Mouse (Mus musculus) retina, postnatal 7 days (tissue): ENCODE data around the gene Snapc4.

ENCODE experiments used
- DNase-seq: peaks from one replicate; pipeline ENCODE4 v3.0.0-alpha.2; 2012; ENCODE audit warnings: low read depth, low spot score

Gene Snapc4

DNA sequence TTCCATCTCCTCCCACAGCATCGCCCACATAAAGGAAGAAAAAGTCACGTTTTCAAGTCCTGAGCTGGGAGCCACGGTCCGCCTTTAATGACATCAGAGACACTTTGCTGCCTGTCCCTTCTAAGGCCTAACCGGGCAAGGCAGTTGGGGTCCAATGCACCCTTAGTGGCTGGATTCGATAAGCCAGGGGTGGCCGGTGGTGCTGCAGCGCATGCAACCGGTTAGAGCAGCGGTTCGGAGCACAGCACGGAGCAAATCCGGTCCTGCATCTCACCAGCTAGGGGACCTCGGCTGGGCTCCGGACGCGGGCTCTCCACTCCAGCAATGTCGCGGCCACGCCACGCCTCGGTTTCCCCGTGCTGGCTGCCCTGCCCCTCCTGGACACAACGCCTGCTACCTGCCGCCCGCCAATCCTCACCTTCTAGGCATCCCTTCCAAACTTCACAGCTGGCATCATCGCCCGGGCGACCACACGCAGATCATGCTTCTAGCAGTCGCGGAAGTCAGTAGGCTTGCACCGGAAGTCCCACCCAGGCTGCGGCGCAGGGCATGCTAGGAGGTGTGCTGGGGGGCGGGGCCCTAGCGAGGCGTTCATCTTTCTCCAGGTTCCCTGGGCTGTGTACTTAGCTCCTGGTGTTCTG, at the start of gene Snapc4:
TSS of gene Snapc4 (minus strand) at position 523 of the 641 bp plus-strand sequence.
- DNase-seq = peak; percentile 75

DNA sequence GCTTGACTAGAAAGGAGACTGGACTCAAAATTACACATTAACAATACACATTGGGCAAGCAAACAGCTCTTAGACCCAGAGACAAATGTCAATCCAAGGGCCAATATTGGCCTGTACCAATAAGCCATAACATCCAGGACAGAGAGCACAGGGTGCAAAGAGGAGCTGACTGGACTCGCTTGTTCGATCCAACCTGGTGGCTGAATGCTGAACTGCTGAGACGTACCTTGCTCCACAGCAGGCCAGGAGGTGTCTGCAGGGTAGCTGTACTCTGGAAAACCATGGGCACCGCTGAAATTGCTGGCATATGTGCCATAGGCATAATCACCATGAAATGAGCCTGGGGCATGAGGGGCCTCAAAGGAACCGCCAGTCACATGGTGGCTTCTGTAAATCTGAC, 49.4 kb upstream of the Snapc4 start:
- no peak for DNase-seq

DNA sequence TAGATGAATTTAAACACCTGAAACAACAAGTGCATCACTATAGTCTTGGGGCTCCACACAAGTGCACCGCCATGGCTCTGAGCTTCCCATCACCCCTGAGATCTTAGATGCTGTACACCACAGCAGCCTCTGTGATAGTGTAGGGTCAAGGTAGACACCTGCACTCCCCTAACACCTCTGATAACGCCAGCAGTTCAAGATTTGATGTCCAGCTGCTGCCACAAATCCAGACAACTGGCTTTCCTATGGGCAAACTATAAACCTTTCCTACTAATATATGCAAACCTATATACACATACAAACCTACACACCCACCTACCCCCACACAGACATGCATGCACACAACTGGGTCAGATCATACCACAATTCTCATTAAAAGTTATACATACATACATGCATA, 44.1 kb upstream of the Snapc4 start:
- DNase-seq = no peak

DNA sequence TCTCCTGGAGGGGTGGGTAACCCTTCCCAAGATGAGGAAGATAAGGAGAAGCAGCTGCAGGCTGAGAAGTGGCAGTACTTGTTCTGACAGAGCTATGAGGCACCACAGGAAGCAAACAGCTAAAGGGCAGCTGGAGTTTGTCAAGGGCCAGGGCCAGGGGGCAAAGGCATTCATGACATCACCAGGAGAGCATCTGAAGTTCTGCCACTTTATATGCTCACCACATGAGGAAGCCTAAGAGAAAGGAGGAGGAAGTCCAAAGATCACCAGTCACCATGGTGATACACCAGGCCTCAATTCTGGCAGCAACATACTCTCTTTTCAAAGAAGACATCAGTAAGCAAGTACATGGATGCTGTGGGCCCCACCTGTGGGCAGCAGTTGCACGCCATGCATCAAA, 42.6 kb upstream of the Snapc4 start:
- DNase-seq = no peak

DNA sequence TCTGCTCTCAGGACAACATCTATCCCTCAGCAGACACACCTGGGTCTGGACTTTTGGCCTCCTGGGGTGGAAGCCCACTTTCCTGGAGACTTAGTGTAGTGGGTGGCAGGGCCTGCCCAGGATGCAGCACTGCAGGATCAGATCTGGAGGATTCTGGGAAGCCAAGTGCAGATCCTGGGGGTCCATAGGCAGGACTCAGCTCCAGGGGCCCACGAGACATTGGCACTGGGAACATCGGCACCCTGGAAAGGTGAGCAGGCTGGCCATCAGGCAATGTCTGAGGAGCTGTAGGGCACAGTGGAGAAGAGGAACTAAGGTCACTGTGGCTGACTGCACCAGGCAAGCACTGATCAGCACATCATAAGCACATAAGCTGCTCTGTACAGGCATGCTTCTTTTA, 41.5 kb upstream of the Snapc4 start:
- DNase-seq = no peak

DNA sequence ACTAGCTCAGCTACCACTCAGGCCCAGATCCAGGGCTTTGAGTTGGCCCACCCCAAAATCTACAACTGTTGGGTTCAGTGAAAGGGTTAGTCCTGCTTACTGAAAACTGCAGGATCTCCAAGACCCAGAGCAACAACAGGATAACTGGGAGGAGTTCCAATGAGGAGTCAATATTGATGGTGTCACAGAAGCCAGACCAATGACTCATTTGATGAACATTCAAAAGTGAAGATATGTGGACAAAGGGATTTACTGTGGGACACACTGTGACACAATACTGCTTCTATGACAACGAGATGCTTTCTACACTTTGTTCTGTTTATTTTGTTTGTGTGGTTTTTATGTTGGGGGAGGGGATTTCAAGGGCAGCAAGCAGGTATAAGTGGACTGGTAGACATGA, 37.7 kb upstream of the Snapc4 start:
- DNase-seq = no peak

GRCm38 (mm10) chr2:26417066-26417465, 36.6 kb upstream of the Snapc4 start:
- DNase-seq = no peak

DNA sequence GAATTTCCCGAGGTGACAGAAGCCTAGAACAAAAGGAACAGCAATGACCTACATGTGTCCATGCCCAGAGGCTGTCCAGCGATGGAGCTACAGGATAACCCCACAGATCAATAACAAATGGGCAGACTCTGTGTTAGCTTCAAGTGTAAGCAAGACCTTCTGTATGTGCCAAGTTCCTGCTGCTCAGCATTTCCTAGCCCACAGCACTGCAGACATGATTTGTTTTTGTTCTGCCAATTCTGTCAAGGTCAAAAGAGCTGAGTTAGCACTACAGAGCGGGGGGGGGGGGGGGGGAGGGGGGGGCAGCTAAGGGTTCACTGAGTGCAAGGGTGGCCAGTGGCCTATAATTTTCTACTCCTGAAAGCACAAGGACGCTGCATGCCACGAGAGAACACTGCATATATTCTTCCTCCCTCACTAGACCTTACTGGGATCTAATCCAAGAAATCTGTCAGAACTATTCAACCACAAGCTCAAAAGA, 30.5 kb upstream of the Snapc4 start:
- DNase-seq = no peak

DNA sequence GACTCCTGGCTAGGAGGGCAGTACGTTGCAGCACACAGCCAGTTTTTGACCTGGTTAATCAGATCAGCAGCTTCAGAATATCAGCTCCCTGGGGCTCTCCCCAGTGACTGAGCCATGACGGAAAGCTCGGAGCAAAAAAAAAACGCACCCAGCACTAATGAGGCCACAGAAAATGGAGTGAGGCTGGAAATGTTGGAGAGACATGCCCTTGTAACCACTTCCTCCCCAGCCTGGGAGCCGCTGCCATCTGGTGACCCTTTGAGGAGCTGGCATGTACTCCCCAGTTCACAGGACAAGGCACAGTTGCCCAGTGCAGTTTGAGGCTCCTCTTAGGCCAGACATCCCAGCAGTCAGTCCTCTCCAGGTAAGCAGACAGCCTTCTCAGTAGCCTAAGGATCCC, 29.6 kb upstream of the Snapc4 start:
- no peak for DNase-seq

- no peak for DNase-seq
Observed at GRCm38 (mm10) chr2:26409362-26409761, 28.9 kb upstream of the Snapc4 start.

- DNase-seq = peak; percentile 93
Observed at GRCm38 (mm10) chr2:26408515-26409356, 28.3 kb upstream of the Snapc4 start, which contains the start of gene Inpp5e. Inpp5e (minus strand) TSS chr2:26409203.

DNA sequence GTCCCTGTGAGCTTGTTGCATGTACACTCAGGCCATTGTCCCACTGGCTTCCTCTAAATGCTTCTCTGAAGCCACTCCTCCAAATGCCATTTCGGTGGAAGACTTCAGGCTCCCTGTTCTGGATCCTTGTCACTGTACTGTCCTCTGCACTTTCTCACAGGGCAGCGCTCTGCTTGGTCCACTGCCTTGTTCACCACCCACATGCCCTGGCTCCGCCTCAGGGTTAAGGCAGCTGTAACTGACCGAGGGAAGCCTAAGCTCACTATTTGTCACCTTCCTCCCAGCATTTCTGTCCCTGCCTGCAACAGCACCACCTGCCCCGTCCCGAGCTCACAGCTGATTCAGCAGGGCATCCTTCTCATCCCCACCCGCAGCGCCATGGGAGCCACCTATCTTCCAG, 22.9 kb upstream of the Snapc4 start:
- no peak for DNase-seq

DNA sequence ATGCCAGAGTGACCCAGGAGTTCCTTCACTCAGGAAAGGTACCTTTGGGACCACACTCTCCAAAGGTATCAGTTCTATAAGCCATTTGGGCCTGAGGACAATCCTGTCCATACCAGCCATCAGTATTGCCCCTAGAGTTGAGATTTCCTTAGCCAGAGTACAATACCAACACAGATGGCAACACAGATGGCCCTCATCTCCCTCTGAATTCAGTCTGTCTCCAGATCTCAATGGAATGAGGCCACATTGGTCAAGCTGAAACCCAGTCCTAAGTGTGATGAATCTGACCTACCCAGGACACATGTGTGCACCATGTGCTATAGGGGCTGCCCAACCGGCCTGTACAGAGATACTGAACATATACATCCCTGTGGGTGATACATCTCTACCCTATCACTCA, 21.8 kb upstream of the Snapc4 start:
- no peak for DNase-seq

DNA sequence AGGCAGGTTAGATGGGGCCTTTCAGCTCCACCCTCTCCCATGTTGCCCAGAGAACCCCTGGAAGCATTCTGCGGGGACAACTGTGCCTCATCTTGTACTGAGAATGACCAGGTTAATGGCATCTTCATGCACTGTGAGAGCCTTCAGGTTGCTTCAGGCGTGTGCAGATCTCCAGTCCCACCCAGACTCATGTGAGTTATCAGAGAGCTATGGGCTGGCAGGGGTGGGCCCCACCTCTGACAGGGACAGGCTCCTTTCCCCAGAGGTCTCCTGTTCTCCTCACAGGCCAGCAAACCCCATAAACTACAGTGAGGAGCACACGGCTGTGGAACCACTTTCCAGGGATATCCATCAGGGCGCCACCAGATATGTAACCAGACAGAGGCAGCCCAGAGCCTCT, 20.6 kb upstream of the Snapc4 start:
- DNase-seq = no peak

DNA sequence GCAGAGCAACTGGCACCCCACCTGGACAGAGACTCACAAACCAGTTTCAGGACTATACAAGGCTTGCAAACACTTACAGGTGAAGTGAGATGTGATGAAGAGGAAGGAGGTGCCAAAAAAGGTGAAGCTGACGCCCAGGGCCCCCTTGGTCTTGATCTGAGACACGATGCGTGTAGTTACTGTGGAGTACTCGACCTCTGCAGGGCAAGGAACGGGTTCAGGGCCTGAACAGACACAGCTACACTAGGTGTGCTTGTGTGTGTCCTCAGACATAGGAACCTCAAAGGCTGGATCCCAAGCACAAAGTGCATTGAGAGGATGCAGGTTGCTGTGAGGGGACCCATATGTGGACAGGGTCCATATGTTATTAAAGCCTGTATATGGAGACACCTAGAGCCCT, 19.8 kb upstream of the Snapc4 start:
- DNase-seq = no peak

- DNase-seq = no peak
Observed at GRCm38 (mm10) chr2:26399647-26400046, 19.2 kb upstream of the Snapc4 start.

DNA sequence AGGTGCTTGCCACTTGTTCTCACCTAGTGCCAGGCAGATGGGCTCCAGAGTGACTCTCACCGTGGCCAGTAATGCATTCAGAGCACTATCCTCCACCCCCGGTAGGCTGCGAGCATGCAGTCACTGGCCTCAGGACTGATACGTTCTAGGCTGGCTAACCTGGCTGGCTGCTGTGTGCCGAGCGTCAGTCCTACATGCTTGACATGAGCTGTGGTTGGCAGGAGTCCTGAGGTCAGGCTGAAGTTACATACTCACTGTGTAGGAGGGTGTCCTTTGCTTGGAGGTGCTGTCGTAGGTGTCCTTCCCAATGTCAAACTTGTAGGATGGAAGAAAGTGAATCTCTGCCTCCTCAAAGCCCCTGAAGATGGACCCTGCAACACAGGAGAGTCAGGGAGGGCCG, 18.5 kb upstream of the Snapc4 start:
- no peak for DNase-seq

- no peak for DNase-seq
Observed at GRCm38 (mm10) chr2:26391617-26392016, 11.2 kb upstream of the Snapc4 start.

DNA sequence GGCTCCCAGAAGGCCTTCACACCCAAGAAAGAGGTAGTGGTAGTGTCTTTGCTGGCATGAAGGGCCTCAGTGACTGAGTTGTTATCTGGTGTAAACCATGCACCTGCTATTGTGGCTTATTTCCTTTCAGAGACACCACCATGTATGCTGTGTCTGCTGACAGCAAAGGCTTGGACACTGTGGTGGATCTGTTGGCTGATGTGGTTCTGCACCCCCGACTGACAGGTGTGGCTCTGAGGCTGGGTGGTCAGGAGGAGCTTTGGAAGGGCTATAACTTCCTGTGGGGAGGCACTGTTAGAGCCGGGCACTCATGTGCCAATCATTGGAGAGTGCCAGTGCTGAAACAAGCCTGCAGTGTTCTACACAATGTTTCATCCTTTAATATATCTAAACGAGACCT, 10.5 kb upstream of the Snapc4 start:
- DNase-seq = no peak

- peak; percentile 75 for DNase-seq
Observed at GRCm38 (mm10) chr2:26389154-26389690, 8.8 kb upstream of the Snapc4 start, which contains the start of the genes Entr1 and Pmpca. Entr1 (minus strand) TSS chr2:26389316. Pmpca (plus strand) TSS chr2:26389339.

- no peak for DNase-seq
Observed at GRCm38 (mm10) chr2:26388682-26389153, 8.3 kb upstream of the Snapc4 start.

DNA sequence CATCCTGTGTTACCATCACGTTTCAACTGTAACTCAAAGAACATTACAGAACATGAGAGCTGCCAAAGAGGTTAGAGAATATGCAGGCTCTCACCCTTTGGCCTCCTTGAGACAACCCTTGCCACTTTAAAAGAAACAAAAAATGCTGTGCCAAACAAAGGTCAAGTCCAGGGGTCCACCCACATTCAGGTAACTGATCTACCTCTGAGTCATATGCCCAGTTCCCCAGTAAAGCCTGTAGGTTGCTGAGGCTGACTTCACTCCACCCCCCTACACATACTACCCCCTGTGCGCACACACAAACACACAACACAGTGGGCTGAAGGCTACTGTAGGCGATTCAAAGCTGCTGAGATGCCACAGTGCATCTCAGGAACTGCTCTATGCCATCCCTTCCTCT, 7.3 kb upstream of the Snapc4 start:
- no peak for DNase-seq
